Mouse (Mus musculus) forebrain, embryonic 12.5 days (tissue): ENCODE measurements around the gene Tmem104. TPM values are rescaled to one million over a fixed set of nuclear protein-coding genes. Genes with fewer than 3 reads are reported as not detected.

Experiments
- ATAC-seq: fragments of 200-750 bp; cut with Nextera tagmentation; 2 replicates; pipeline ENCODE4 v1.8.0; 2017; ENCODE audit warnings: moderate TSS enrichment; ENCODE audit not compliant: low FRiP score
- H3K27ac ChIP-seq: fragments of 300-500 bp; sonication (generic); 2 replicates; pipeline ENCODE4 v1.5.1; 2016; ENCODE audit warnings: mild to moderate bottlenecking
- H3K27me3 ChIP-seq: fragments of 300-500 bp; sonication (generic); 2 replicates; pipeline ENCODE4 v1.6.1; 2016; ENCODE audit warnings: mild to moderate bottlenecking
- H3K36me3 ChIP-seq: fragments of 300-500 bp; sonication (generic); replicated peaks from 2 replicates; pipeline ENCODE4 v1.6.1; 2016; ENCODE audit warnings: mild to moderate bottlenecking
- H3K4me1 ChIP-seq: fragments of 300-500 bp; sonication (generic); 2 replicates; pipeline ENCODE4 v1.6.1; 2016
- H3K4me2 ChIP-seq: fragments of 300-500 bp; sonication (generic); 2 replicates; pipeline ENCODE4 v1.6.1; 2016; ENCODE audit warnings: mild to moderate bottlenecking, moderate library complexity
- H3K4me3 ChIP-seq: fragments of 300-500 bp; sonication (generic); replicated peaks from 2 replicates; pipeline ENCODE4 v1.5.1; 2016; ENCODE audit warnings: mild to moderate bottlenecking
- H3K9ac ChIP-seq: fragments of 300-500 bp; sonication (generic); 2 replicates; pipeline ENCODE4 v1.6.1; 2016; ENCODE audit warnings: mild to moderate bottlenecking
- H3K9me3 ChIP-seq: fragments of 300-500 bp; sonication (generic); 2 replicates; pipeline ENCODE4 v1.6.1; 2016
- WGBS: fragments of 180-500 bp; shearing (Covaris S2); methylation state at CpG from one replicate; pipeline ENCODE4 v1.1.7; 2016; 5-methylcytosine and 5-hydroxymethylcytosine counted together
- polyA plus RNA-seq: library from polyadenylated mRNA; unstranded; fragments of >200 nt; fragmentation: Nextera tagmentation; extraction: Ambion mirVana; gene quantifications from 2 replicates; pipeline ENCODE4 v1.2.1, GENCODE M21; 2016

Tmem104 gene
- polyA plus RNA-seq, 1 experiment from 2014 or later, result 7.9 TPM

DNA sequence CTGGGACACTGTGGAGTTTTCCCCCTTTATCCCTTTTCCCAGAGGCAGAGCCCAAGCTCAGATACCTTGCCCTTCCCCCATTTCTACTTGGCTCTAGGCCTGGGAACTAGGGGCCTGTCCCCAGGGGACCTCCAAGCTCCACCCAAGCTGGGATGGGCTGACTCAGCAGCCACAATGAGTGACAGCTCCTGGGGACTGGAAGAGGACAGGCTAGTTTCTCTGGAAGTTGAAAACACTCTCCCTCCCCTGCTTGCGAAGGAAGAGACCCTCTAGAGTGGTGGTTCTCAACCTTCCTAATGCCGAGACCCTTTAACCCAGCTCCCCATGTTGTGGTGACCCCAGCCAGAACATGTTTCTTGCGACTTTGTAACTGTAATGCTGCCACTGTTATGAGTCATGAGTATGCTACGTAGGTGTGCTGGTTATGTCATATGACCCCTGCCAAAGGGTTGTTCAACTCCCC lies 14.4 kb upstream of the Tmem104 start:
- no peaks in the 10 kb centered on the region for H3K9me3 ChIP-seq
- H3K27me3 ChIP-seq, result peaks cover 52% of the 10 kb centered on the region
- H3K36me3 ChIP-seq, result no peaks in the 10 kb centered on the region
- ATAC-seq, result no peak
- H3K4me2 ChIP-seq, result no peak overlapping the region
- no peak overlapping the region for H3K4me3 ChIP-seq
- 25% methylated on average over 4 of the region's 4 CpGs for WGBS
- H3K27ac ChIP-seq, result peak overlapping the region; percentile 9; the same call in 1 of the 2 replicates
- peaks cover 57% of the 10 kb centered on the region for H3K4me1 ChIP-seq
- H3K9ac ChIP-seq, result no peak overlapping the region

DNA sequence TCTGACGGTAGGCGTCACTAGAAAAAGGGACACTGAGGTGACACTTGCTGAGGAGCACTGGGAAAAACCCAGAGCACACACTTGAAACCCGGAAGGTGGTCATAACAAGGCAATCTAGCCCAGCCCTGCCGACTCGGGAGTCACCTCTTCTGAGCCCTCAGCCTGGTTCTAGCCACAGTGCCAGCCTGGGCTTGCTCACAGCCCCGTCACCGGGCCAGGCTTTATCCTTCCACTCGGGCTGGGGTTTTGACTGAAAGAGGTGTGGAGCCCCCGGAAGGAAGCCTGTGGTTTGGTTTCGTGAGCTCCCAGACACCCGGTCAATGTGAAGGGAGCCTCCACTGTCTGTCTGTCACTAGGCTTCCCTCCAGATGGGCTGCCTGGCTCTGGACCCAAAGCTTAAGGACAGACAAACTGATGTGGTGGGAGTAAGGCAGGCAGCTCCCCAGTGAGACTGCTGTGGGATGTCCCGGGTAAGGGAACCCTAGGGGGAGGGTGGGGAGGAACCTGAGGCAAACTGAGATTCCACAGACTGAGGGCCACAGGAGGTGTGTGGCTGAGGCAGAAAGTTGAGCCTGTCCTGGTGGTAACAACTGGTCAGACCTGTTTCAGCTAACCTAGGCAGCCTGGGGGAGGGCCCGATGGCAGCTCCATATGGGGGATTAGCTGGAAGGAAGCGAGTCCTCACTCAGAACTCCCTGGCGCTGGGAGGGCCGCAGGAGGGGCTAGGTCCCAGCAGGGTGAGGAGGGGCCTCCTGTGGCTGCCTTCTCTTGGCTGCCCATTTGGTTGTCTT lies 13.5 kb upstream of the Tmem104 start:
- WGBS, result 13% methylated on average over 16 of the region's 16 CpGs
- H3K27ac ChIP-seq, result no peak overlapping the region
- no peak overlapping the region for H3K9ac ChIP-seq
- H3K9me3 ChIP-seq, result no peaks in the 10 kb centered on the region
- H3K4me2 ChIP-seq, result no peak overlapping the region
- ATAC-seq, result no peak
- peaks cover 63% of the 10 kb centered on the region for H3K4me1 ChIP-seq
- no peak overlapping the region; the same call in 1 of the 2 replicates for H3K4me3 ChIP-seq
- no peaks in the 10 kb centered on the region for H3K36me3 ChIP-seq
- peaks cover 52% of the 10 kb centered on the region for H3K27me3 ChIP-seq

DNA sequence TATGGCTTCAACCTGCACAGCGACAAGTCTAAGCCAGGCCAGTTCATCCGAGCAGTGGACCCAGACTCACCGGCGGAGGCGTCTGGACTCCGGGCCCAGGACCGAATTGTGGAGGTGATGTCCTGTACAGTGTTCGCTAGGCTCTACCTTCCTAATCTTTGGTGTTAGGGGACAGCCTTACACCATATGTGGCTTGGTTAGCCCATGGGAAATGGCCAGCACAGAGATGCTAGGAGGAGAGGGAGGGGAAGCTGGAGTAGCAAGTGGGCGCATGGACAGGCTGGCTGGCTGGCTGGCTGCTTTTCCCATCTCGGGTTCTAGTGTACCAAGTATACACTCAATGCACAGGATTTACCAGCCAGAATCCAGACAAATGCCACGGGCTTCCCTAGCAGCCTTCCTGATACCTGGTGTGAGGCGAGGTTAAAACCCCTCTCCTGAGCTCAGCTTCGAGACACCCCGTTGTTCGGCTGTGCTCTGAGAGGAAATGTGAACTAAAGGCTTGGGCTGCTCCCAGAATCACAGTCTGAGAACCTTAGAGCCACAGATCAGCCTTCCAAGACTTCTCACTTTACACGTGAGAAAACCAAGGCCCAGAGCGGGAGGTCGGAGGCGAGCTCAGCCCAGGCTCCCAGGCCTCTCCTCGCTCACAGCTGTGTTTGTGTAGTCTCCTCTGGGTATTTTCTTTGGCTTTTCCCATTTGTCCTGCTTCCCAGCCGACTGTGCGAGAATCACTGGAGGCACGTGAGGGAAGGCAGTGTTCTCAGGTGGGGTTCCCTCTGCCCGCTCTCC lies 10.7 kb upstream of the Tmem104 start:
- Histone ChIP-seq H3K27ac (0 out of 2 replicates have a peak overlapping the region, but pooled peaks have one; percentile 31), H3K4me2 (no peak overlapping the region), H3K4me3 (no peak overlapping the region), H3K9me3 (no peaks in the 10 kb centered on the region), H3K9ac (no peak overlapping the region), H3K4me1 (peaks cover 63% of the 10 kb centered on the region), H3K36me3 (no peaks in the 10 kb centered on the region), H3K27me3 (peaks cover 44% of the 10 kb centered on the region)
- WGBS, result 60% methylated on average over 24 of the region's 24 CpGs
- ATAC-seq, result no peak

DNA sequence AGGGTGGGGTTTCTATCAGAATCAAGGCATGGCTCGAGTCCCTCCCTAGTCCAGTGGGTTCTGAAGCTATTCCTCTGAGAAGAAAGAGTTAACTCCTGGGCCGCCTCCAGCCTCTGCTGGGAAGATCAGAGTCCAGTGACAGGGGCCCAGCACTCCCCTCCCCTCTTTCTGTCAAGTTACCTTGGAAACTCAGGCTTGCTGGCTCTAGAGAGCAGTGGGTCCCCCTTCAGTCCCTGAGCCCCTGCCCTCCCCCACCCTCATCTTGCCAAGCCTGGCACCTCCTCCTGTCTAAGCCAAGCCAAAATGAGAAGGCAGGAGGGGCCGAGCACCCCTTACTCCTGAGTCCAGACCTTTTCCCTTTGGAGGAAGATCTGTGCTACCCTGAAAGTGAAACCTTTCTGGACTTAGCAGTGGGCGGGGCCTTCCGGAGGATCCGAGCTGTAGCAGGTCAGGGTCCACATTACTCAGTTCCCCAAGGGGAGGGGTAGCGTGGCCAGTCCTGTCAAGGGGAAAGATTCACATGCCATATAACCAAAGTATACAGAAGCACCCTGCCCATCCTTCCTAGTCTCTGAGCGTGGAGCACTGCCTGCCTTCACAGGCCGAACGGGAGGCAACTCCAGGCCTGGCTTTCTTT lies 9.6 kb upstream of the Tmem104 start:
- Histone ChIP-seq H3K36me3 (no peaks in the 10 kb centered on the region), H3K9me3 (no peaks in the 10 kb centered on the region), H3K9ac (no peak overlapping the region), H3K27ac (0 out of 2 replicates have a peak overlapping the region, but pooled peaks have one; percentile 31), H3K4me1 (peaks cover 55% of the 10 kb centered on the region), H3K4me3 (no peak overlapping the region), H3K4me2 (peak overlapping the region; percentile 31), H3K27me3 (peaks cover 33% of the 10 kb centered on the region)
- ATAC-seq, result peak; percentile 58
- 26% methylated on average over 10 of the region's 10 CpGs for WGBS

DNA sequence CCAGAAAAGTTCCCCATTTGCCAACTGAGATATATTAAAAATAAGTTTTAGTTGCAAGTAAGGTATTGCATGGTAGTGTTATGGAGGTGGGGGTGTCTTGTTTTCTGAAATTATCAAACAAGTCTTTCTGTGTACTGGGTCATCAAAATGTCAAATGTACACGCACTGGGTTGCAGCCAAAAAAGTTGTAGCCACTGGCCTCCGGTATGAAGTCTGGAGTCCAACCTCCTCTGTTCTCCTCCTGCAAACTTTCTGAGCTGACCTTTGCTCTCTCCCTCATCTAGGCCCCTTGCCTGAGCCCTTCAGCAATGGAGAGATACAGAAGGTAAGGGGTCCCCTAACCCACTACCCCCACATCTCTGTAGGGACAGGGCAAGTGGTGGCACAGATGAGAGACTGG lies 8.5 kb upstream of the Tmem104 start:
- H3K9ac ChIP-seq, result no peak overlapping the region
- WGBS, result 86% methylated on average over 2 of the region's 2 CpGs
- H3K9me3 ChIP-seq, result no peaks in the 10 kb centered on the region
- H3K4me2 ChIP-seq, result no peak overlapping the region
- H3K27me3 ChIP-seq, result peaks cover 25% of the 10 kb centered on the region
- H3K36me3 ChIP-seq, result no peaks in the 10 kb centered on the region
- H3K4me1 ChIP-seq, result peaks cover 45% of the 10 kb centered on the region
- no peak for ATAC-seq
- H3K27ac ChIP-seq, result no peak overlapping the region
- no peak overlapping the region for H3K4me3 ChIP-seq

DNA sequence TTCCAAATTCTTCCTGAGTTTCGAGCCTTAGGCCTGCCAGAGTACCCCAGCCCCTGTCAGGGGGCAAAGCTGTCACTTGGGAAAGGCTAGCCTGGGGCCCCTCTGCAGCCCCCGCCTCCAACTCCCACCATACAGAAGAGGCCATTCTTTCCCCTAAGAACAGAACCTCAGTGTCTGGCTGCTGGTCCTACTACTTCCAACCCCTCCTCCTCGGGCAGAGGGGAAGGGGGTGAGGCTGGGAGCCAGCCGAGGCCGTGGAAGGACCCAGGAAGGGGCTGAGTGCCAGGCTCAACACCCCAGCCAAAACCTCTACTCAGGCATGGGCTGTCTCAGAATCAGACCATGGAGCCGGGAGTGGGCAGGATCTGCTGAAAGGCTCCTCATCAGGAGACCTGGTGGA lies 8.1 kb upstream of the Tmem104 start:
- H3K4me1 ChIP-seq, result peaks cover 40% of the 10 kb centered on the region

DNA sequence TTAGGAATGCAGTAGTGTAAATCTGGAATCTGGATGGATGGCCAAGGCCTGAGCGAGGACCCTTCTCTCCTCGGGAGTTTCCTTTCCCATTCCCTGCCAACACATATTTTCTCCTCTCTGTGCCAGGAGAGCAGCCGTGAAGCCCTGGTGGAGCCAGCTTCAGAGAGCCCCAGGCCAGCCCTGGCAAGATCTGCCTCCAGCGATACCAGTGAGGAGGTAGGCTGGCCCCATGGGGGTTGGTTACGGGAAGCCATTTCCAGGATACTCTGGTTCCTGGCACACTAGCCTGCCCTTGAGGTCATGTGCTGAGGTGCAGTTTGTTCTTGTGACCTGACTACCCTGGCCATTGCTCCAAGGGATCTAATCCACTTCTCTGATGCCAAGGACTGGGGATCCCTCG lies 7.4 kb upstream of the Tmem104 start:
- no peak overlapping the region for H3K4me2 ChIP-seq
- no peaks in the 10 kb centered on the region for H3K9me3 ChIP-seq
- H3K36me3 ChIP-seq, result no peaks in the 10 kb centered on the region
- no peak for ATAC-seq
- H3K9ac ChIP-seq, result no peak overlapping the region
- H3K4me1 ChIP-seq, result peaks cover 33% of the 10 kb centered on the region
- 88% methylated on average over 6 of the region's 6 CpGs for WGBS
- no peak overlapping the region for H3K4me3 ChIP-seq
- H3K27ac ChIP-seq, result no peak overlapping the region
- peaks cover 13% of the 10 kb centered on the region for H3K27me3 ChIP-seq

More for the DNA sequence above, 8.1 kb upstream of the Tmem104 start:
- WGBS, result 72% methylated on average over 6 of the region's 6 CpGs
- H3K4me2 ChIP-seq, result no peak overlapping the region
- H3K36me3 ChIP-seq, result no peaks in the 10 kb centered on the region
- no peak overlapping the region for H3K9ac ChIP-seq
- no peaks in the 10 kb centered on the region for H3K9me3 ChIP-seq
- ATAC-seq, result no peak
- peaks cover 20% of the 10 kb centered on the region for H3K27me3 ChIP-seq
- H3K27ac ChIP-seq, result no peak overlapping the region
- H3K4me3 ChIP-seq, result no peak overlapping the region

DNA sequence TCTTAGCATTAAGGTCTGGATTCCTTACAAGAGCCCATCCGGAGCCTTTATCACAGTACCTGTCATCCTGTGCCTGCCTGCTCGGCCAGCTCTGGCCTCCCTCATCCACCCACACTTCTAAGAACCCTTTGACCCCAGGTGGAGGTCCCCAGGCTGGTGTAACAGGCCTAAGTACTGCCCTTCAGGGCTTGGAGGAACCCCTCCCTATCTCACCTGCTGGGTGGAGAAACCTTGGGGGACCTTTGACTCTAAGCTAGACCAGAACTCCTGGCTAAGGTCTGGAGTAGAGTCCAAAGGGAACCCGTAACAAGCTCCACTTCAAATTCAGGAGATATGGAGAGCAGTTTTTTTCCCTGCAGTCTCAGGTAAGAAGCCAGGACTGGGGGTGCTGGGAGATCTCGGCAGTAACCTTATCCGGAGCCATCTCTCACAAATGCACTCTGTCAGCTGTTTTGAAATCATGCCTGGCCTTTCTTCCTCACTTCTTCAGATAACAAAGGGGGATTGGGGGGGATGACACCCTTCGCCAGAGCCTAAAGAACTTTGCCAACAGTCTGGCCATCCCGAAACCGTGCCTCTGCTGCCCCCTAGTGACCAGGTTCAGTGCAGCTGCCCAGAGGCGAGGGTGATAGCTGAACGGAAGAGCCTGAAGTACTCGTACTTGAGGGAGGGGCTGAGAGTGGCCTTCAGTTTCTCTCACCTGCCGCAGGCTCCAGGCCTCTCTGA lies 5.2 kb upstream of the Tmem104 start:
- ATAC-seq, result no peak
- Histone ChIP-seq H3K9ac (no peak overlapping the region), H3K27ac (no peak overlapping the region), H3K27me3 (no peaks in the 10 kb centered on the region), H3K4me2 (no peak overlapping the region), H3K36me3 (no peaks in the 10 kb centered on the region), H3K9me3 (no peaks in the 10 kb centered on the region), H3K4me1 (peaks cover 21% of the 10 kb centered on the region), H3K4me3 (no peak overlapping the region)
- WGBS, result 20% methylated on average over 12 of the region's 12 CpGs

DNA sequence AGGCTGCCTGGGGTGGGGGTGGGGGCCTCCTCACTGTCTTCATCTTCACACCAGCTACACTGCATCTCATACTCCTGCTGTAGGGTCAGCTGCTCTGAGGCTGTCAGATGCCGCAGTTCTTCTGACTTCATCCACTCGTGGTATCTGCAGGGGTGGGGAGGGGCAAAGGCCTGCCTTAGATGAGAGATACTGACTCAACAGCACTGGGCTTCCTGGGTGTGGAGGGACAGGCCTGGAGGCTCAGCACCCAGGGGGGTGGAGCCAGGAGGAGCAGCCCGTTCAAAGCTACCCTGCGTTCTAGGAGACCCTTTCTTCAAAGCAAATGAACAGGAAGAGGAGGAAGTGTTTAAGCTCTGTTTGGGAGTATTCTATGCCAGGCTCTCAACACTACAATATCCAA lies 2.3 kb upstream of the Tmem104 start:
- Histone ChIP-seq H3K9me3 (no peaks in the 10 kb centered on the region), H3K4me2 (no peak overlapping the region), H3K27me3 (no peaks in the 10 kb centered on the region), H3K4me1 (peaks cover 16% of the 10 kb centered on the region), H3K9ac (no peak overlapping the region), H3K27ac (no peak overlapping the region), H3K36me3 (0 out of 2 replicates have a peak, but pooled peaks cover 4% of the 10 kb centered on the region), H3K4me3 (no peak overlapping the region)
- no peak for ATAC-seq
- 54% methylated on average over 4 of the region's 4 CpGs for WGBS

DNA sequence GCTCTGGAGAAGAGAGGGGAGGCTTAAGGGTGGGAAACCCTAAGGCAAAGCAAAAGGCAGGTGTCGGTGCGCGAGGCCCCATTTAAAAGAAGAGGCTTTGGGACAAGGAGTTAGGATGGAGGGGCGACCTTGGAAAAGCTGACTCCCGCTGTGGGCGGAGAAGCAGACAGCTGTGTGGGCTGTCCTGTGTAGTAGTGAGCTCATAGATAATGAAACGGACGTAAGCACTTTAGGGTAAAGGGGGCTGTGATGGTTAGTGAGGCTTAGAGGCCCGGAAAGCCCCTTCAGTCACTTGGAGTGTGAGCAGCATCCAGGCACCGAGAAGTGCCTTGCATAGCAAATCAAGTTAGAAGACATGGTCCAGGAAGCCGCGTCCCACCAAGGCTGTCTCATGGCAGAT lies 406 bp downstream of the Tmem104 start, which contains the start of gene Nat9:
Gene Nat9 (minus strand): TSS at position 167 of the 400 bp plus-strand sequence.
- H3K4me1 ChIP-seq, result peaks cover 16% of the 10 kb centered on the region
- H3K27ac ChIP-seq, result peak within 1 kb of the TSS; percentile 70
- WGBS, result 11% methylated on average over 12 of the region's 12 CpGs
- H3K9ac ChIP-seq, result peak within 1 kb of the TSS; percentile 70
- no peaks in the 10 kb centered on the region for H3K9me3 ChIP-seq
- peak within 1 kb of the TSS; percentile 87 for H3K4me2 ChIP-seq
- H3K36me3 ChIP-seq, result 0 out of 2 replicates have a peak, but pooled peaks cover 9% of the 10 kb centered on the region
- peak within 1 kb of the TSS; percentile 58 for H3K4me3 ChIP-seq
- H3K27me3 ChIP-seq, result no peaks in the 10 kb centered on the region
- peak; percentile 22; the same call in 1 of the 2 replicates for ATAC-seq

DNA sequence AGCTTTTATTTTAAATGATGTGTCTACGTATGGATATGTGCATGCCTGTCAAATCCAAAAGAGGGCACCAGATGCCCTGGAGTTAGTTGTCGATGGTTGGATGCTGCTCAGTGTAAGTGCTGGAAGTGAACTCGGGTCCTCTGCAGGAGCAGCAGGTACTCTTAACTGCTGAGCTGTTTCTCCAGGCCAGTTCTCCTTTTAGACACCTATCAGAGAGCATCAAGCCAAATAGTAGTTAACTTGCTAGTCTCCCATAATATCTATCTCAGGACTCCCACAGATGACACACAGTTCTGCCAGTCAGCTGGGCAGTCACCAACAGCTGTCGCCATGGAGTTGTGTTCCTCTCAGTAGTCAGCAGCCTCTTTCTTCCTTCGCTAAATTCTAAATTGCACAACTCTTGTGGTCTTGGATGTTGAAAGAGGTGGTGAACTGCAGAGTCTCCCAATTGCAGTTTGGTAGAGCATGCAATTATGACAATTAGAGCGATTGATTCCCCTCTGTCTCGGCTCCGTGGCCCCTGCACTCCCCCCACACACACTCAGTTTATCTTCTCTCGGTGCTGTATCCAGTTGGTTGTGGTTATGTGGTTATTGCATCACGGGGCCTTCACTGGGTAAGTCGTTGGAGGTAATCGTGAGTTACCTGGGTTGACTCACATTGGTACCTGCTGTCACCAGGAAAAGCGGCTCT lies 1.4 kb downstream of the Tmem104 start:
- no peaks in the 10 kb centered on the region for H3K27me3 ChIP-seq
- 0 out of 2 replicates have a peak, but pooled peaks cover 9% of the 10 kb centered on the region for H3K36me3 ChIP-seq
- H3K9ac ChIP-seq, result no peak overlapping the region
- 90% methylated on average over 13 of the region's 13 CpGs for WGBS
- no peaks in the 10 kb centered on the region for H3K9me3 ChIP-seq
- H3K4me1 ChIP-seq, result peaks cover 16% of the 10 kb centered on the region
- H3K4me3 ChIP-seq, result no peak overlapping the region
- H3K4me2 ChIP-seq, result no peak overlapping the region
- no peak overlapping the region for H3K27ac ChIP-seq
- ATAC-seq, result no peak
